Mouse (Mus musculus): ENCODE measurements around the gene Kank3.

Kank3 gene

DNA sequence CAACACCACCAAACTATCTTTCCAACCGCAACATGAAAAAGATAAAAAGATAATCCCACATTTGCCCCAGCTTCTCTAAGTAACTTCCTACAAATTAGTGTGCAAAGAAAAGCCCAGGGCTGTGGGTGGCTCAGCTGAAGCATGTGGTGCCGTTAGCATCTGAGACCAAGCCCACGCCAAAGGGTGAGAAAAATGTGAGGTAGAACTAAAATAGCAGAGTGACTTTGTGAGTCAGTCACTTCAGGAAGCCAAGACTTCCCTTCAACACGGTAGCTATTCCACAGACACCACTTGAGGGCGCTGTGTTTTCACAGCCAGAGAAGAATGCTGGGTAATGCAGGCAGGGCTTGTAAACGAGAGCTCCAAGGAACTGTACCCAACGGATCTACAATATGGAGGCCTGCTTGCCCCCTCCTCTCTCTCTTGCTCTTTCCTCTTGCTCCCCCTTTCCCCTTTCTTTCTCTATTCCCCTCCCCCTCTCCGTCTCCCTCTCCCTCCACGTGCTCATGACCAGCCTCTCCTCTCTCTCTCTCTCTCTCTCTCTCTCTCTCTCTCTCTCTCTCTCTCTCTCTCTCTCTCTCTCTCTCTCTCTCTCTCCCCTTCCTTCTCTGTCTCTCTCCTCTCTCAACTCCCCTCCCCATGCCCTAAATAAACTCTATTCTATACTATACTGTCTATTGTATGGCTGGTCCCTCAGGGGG, 55.2 kb downstream of the Kank3 start:
- DNase-seq, result peak; percentile 53
